Mouse (Mus musculus) kidney, postnatal 0 days (tissue): ENCODE measurements around the gene Rasal3. TPM values are rescaled to one million over a fixed set of nuclear protein-coding genes. Genes with fewer than 3 reads are reported as not detected.

Experiments
- ATAC-seq: fragments of 200-750 bp; cut with Nextera tagmentation; replicated peaks from 2 replicates; pipeline ENCODE4 v1.8.0; 2017; ENCODE audit warnings: low read depth, moderate number of reproducible peaks, moderate TSS enrichment, moderate library complexity; ENCODE audit not compliant: low FRiP score
- DNase-seq: peaks from one replicate; pipeline ENCODE4 v3.0.0-alpha.2; 2016; ENCODE audit warnings: low spot score
- H3K27ac ChIP-seq: fragments of 300-500 bp; sonication (generic); 2 replicates; pipeline ENCODE4 v1.5.1; 2014; ENCODE audit warnings: mild to moderate bottlenecking
- H3K27me3 ChIP-seq: fragments of 300-500 bp; sonication (generic); 2 replicates; pipeline ENCODE4 v1.6.1; 2014; ENCODE audit warnings: low read length, mixed read lengths; ENCODE audit not compliant: insufficient read depth
- H3K36me3 ChIP-seq: fragments of 300-500 bp; sonication (generic); 2 replicates; pipeline ENCODE4 v1.6.1; 2014; ENCODE audit warnings: low read length, mixed read lengths; ENCODE audit not compliant: insufficient read depth
- H3K4me1 ChIP-seq: fragments of 300-500 bp; sonication (generic); replicated peaks from 2 replicates; pipeline ENCODE4 v1.6.1; 2014; ENCODE audit warnings: antibody characterized with exemption, low read length, mixed read lengths; ENCODE audit not compliant: insufficient read depth
- H3K4me2 ChIP-seq: fragments of 300-500 bp; sonication (generic); 2 replicates; pipeline ENCODE4 v1.6.1; 2014; ENCODE audit warnings: mild to moderate bottlenecking, low read length, moderate library complexity, mixed read lengths
- H3K4me3 ChIP-seq: fragments of 300-500 bp; sonication (generic); replicated peaks from 2 replicates; pipeline ENCODE4 v1.5.1; 2014; ENCODE audit warnings: low read depth, low read length
- H3K9ac ChIP-seq: fragments of 300-500 bp; sonication (generic); 2 replicates; pipeline ENCODE4 v1.6.1; 2014; ENCODE audit warnings: low read depth, low read length
- H3K9me3 ChIP-seq: fragments of 300-500 bp; sonication (generic); replicated peaks from 2 replicates; pipeline ENCODE4 v1.6.1; 2016; ENCODE audit warnings: low read length, inconsistent platforms, mixed read lengths
- CTCF ChIP-seq: IDR thresholded peaks from 2 replicates; pipeline ENCODE4 v1.5.1; 2016; ENCODE audit warnings: antibody characterized with exemption, low read depth, mild to moderate bottlenecking, moderate library complexity
- WGBS: fragments of 180-500 bp; shearing (Covaris S2); extraction: QIAGEN DNeasy Blood & Tissue Kit; methylation state at CpG from one replicate; pipeline ENCODE4 v1.1.7; 2014; 5-methylcytosine and 5-hydroxymethylcytosine counted together
- polyA plus RNA-seq: library from polyadenylated mRNA; unstranded; fragments of >200 nt; fragmentation: Nextera tagmentation; extraction: Ambion mirVana; gene quantifications from 2 replicates; pipeline ENCODE4 v1.2.1, GENCODE M21; 2015

The Rasal3 gene
- polyA plus RNA-seq, 1 experiment from 2014 or later, result 0.53 TPM

DNA sequence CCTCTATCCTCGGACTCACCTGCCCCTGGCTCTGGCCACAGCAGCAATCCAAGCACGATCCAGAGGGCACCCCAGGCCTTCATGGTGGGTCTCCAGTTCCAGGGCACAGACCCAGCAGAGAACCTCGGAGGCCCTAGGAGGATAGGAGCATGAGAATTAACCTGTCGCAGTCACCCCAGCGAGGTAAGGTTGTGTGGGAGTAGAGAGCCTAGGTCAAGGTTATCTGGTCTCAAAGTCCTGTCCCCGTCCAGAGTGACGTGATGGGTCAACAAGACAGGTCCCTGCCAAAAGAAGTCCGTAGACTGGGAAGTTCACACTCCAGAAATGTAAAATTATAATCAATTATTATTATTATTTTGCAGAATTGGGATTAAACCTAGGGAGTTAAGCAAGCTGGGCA is 17.4 kb upstream of the Rasal3 start:
- Histone ChIP-seq H3K9me3 (no peaks in the 10 kb centered on the region), H3K4me2 (no peak overlapping the region), H3K9ac (no peak overlapping the region), H3K27ac (no peak overlapping the region), H3K36me3 (no peaks in the 10 kb centered on the region), H3K27me3 (no peaks in the 10 kb centered on the region), H3K4me3 (no peak overlapping the region), H3K4me1 (no peaks in the 10 kb centered on the region)
- WGBS, result 73% methylated on average over 8 of the region's 8 CpGs
- no peak for TF ChIP-seq CTCF
- ATAC-seq (no peak), DNase-seq (no peak)

DNA sequence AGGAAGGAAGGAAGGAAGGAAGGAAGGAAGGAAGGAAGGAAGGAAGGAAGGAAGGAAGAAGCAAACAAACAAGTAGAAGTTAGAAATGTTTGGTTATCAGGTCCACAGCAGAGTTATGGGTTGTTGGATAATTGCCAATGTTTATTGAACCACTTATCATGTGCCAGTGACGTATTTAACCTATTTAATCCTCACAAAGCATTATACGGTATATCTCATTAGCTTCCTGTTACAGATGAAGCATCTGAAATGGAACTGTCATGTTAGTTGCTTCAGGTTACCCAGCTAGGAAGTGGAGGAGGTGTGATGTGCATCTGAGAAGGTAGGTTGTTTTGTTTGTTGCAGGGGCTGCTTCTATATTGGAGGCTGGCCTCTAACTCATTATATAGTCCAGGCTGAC is 16.6 kb upstream of the Rasal3 start:
- Histone ChIP-seq H3K4me1 (no peaks in the 10 kb centered on the region), H3K4me2 (no peak overlapping the region), H3K27ac (no peak overlapping the region), H3K4me3 (no peak overlapping the region), H3K9me3 (no peaks in the 10 kb centered on the region), H3K27me3 (0 out of 2 replicates have a peak, but pooled peaks cover 3% of the 10 kb centered on the region), H3K36me3 (no peaks in the 10 kb centered on the region), H3K9ac (no peak overlapping the region)
- 61% methylated on average over 2 of the region's 2 CpGs for whole genome bisulfite sequencing
- TF ChIP-seq CTCF, result no peak
- no peak for ATAC-seq
- no peak for DNase-seq

DNA sequence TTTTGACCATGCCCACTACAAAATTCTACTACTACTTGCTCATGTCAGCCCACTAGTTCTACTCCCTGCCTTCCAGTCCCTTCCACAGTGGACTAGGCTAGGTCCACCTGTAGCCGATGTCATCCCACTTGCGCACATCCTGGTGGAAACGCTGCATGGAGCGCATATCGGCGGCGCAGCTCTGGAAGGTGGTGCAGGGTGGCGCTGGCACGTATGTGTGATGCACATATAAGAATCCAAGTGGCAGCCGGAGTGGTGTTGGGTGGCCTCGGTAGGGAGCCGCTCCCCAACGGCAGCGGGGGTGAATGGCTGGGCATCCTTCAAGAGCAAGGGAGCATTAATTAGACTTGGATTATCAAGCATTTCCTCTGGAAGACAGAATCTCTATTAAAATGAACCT is 13.4 kb upstream of the Rasal3 start:
- ATAC-seq, result no peak

DNA sequence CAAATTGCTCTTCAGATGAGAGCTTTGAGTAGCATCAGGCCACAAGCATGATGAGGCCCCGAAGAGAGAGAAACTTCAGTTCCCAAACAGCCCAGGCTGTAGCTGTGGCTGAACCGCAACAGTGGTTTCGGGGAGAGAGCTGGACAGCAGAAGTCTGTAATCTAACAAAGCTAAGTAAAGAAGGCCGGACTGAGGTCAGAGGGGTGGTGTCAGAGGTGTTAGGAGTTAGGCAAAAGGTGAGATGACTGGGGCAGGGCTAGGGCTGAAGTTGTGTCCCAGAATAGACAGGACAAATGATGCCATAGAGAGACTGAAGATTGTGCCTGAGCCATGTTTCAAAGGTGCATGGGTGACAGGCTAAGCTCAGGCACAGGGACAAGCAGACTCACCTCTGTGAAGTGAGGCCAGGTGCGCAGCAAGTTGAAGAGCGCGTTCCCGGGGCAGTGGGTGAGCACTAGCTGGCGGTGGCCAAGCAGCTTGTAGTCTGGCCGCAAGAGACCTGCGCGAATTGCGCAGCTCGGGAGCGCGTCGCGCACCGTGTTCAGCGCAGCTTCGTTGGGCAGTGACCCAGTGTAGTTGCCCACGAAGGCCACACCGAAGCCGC is 12.1 kb upstream of the Rasal3 start:
- Histone ChIP-seq H3K27me3 (0 out of 2 replicates have a peak, but pooled peaks cover 3% of the 10 kb centered on the region), H3K27ac (no peak overlapping the region), H3K9me3 (no peaks in the 10 kb centered on the region), H3K9ac (no peak overlapping the region), H3K4me2 (no peak overlapping the region), H3K4me1 (no peaks in the 10 kb centered on the region), H3K36me3 (no peaks in the 10 kb centered on the region), H3K4me3 (no peak overlapping the region)
- WGBS, result 51% methylated on average over 24 of the region's 24 CpGs
- DNase-seq (no peak), ATAC-seq (no peak)
- no peak for TF ChIP-seq CTCF

More for the DNA sequence above, 13.4 kb upstream of the Rasal3 start:
- Histone ChIP-seq H3K36me3 (no peaks in the 10 kb centered on the region), H3K4me3 (no peak overlapping the region), H3K27me3 (0 out of 2 replicates have a peak, but pooled peaks cover 3% of the 10 kb centered on the region), H3K9ac (no peak overlapping the region), H3K9me3 (no peaks in the 10 kb centered on the region), H3K4me1 (no peaks in the 10 kb centered on the region), H3K27ac (no peak overlapping the region), H3K4me2 (no peak overlapping the region)
- no peak for TF ChIP-seq CTCF
- 94% methylated on average over 14 of the region's 14 CpGs for WGBS
- no peak for DNase-seq

DNA sequence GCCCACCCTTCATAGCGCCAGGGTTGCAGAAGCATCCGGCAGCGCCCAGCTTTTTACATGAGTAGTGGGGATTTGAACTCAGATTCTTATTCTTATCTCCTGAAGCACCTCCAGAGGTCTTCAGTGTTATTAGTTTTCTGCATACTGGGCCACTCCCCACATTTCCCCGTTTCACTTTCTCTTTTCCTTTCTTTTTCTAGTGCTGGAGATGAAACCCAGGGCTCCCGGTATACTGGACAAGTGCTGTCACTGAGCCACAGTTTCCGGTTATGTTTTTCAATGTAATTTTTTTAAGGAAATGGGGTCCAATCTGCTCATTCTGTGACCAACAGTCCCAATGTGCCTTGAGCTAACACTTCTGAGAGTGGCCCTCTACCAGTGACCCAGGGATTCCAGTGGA is 8.5 kb upstream of the Rasal3 start:
- H3K9ac ChIP-seq, result no peak overlapping the region
- H3K9me3 ChIP-seq, result no peaks in the 10 kb centered on the region
- 88% methylated on average over 6 of the region's 6 CpGs for WGBS
- H3K27me3 ChIP-seq, result 0 out of 2 replicates have a peak, but pooled peaks cover 3% of the 10 kb centered on the region
- H3K4me2 ChIP-seq, result no peak overlapping the region
- H3K4me1 ChIP-seq, result no peaks in the 10 kb centered on the region
- no peak overlapping the region for H3K4me3 ChIP-seq
- no peak overlapping the region for H3K27ac ChIP-seq
- DNase-seq, result no peak
- no peaks in the 10 kb centered on the region for H3K36me3 ChIP-seq
- TF ChIP-seq CTCF, result no peak
- no peak for ATAC-seq

DNA sequence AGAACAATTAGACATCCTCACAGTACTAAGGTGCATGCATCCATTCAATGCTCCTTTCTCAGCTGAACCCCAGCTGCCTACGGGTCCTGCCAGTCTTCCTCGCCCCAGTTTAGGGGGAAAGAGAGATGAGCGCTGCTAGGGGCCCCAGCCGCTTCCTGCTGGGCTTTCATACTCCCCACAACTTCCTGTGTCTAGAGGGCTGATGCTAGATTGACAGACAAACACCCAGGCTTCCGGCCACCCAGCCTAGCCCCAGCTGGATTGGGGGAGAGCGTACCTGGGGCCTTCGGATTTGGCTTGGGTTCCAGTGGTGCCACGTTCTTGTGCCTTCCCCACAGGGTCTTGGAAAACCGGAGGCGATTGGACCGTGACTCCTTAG is 615 bp downstream of the Rasal3 start:
- Histone ChIP-seq H3K36me3 (no peaks in the 10 kb centered on the region), H3K27me3 (peaks cover 4% of the 10 kb centered on the region; the same call in 1 of the 2 replicates), H3K27ac (no peak overlapping the region), H3K4me3 (no peak overlapping the region), H3K9me3 (no peaks in the 10 kb centered on the region), H3K9ac (no peak overlapping the region), H3K4me2 (no peak overlapping the region), H3K4me1 (no peaks in the 10 kb centered on the region)
- TF ChIP-seq CTCF, result no peak
- WGBS, result 69% methylated on average over 11 of the region's 11 CpGs
- ATAC-seq, result no peak
- DNase-seq, result no peak
